Mouse (Mus musculus): ENCODE results near the gene C030005K15Rik.
A peak's percentile ranks its signal among the peaks of the same experiment; 100 is the strongest.

GRCm38 (mm10) chr10:97768171-97768749, 41.7 kb upstream of the C030005K15Rik start:
- TF ChIP-seq CTCF (IDR thresholded peaks at IDR 0.05) (peak; percentile 59), EP300 (IDR thresholded peaks at IDR 0.05) (no peak)

Measured in lung, postnatal 0 days (tissue).